Comparison of ENCODE assay signal across 13 mouse cellular contexts in genomic region chr1:37551986-37552385, GRCm38 (mm10).
"Had no signal": no experiment of that assay in that cellular context is flagged by ENCODE, and none has a peak within 500 bp of the region (broad histone marks: within the 10 kb centered on the region; RNA-seq: fewer than 3 reads in every experiment).

No protein-coding gene starts in this region.

- H3K27me3 ChIP-seq: limb, embryonic 12.5 days; liver, embryonic 13.5 days; midbrain, embryonic 15.5 days; neural tube, embryonic 12.5 days had no signal

- H3K4me3 ChIP-seq: limb, embryonic 12.5 days; liver, embryonic 13.5 days; megakaryocyte, embryonic 14.5 days; midbrain, embryonic 15.5 days; neural tube, embryonic 12.5 days had no signal

- H3K4me2 ChIP-seq: limb, embryonic 12.5 days; liver, embryonic 13.5 days; midbrain, embryonic 11.5 days; midbrain, embryonic 15.5 days; neural tube, embryonic 12.5 days had no signal

- H3K9me3 ChIP-seq: limb, embryonic 12.5 days; liver, embryonic 13.5 days; megakaryocyte, embryonic 14.5 days; midbrain, embryonic 15.5 days; neural tube, embryonic 12.5 days had no signal

- ATAC-seq: liver, postnatal 0 days; midbrain, embryonic 15.5 days had no signal

- H3K36me3 ChIP-seq: limb, embryonic 12.5 days; liver, embryonic 13.5 days; midbrain, embryonic 15.5 days; neural tube, embryonic 12.5 days had no signal

- H3K27ac ChIP-seq: limb, embryonic 12.5 days; liver, embryonic 13.5 days; macrophage; midbrain, embryonic 15.5 days; neural tube, embryonic 12.5 days; stomach, postnatal 0 days had no signal

- DNase-seq: kidney, adult 9 months; layer of hippocampus, adult 9-11 months; liver; liver, embryonic 13.5 days; liver, postnatal 0 days; thymus, postnatal 4 days had no signal

- H3K9ac ChIP-seq: limb, embryonic 12.5 days; liver, embryonic 13.5 days; liver, postnatal 0 days; midbrain, embryonic 15.5 days; neural tube, embryonic 12.5 days had no signal

- H3K4me1 ChIP-seq: limb, embryonic 12.5 days; liver, embryonic 13.5 days; midbrain, embryonic 15.5 days; neural tube, embryonic 12.5 days had no signal
